Mouse (Mus musculus) T-helper 17 cell (primary cell): ENCODE data around the gene Braf.
"Not testable (repeated sequence)": the region's sequence is repeated elsewhere in the genome, so short reads cannot be mapped to it uniquely, and the experiment has no call there.

Source experiments
- in situ Hi-C, 2 experiments: fragments of 300-600 bp; cut with MboI, MseI; formaldehyde crosslinking; loops; 1 replicate in 1 of 2; 2 replicates in 1 of 2; pipeline ENCODE4 v1.15.1; 2025; ENCODE audit warnings: high pct_unique_total_duplicates in 2 of 2

Gene Braf

GRCm38 (mm10) chr6:39724866-39725711 is at the start of gene Braf:
Braf (minus strand) TSS chr6:39725463.
- in situ Hi-C loops, result loop anchor here (5.0 to 25.0 kb wide), 2 partner anchors 133 to 712 kb away; partner anchors contain the start of genes Ndufb2 (in 2 of the 2), E330009J07Rik (in 1 of the 2) and Wee2 (in 1 of the 2)

- in situ Hi-C loops, result loop anchor here (5.0 to 25.0 kb wide), 3 partner anchors 43 to 1513 kb away; partner anchors contain the start of gene D630045J12Rik (in 1 of the 2)
Measured at GRCm38 (mm10) chr6:39775029-39775428, 49.8 kb upstream of the Braf start.

GRCm38 (mm10) chr6:39757229-39757628 is 32.0 kb upstream of the Braf start:
- in situ Hi-C loops, result no loop called here

- in situ Hi-C loops, result no loop called here
Measured at GRCm38 (mm10) chr6:39749881-39750280, 24.6 kb upstream of the Braf start.

- in situ Hi-C loops, result no loop called here
Measured at GRCm38 (mm10) chr6:39747094-39747493, 21.8 kb upstream of the Braf start.

- in situ Hi-C loops, result no loop called here
Measured at GRCm38 (mm10) chr6:39745456-39745855, 20.2 kb upstream of the Braf start.

GRCm38 (mm10) chr6:39739698-39740097 is 14.4 kb upstream of the Braf start:
- in situ Hi-C loops, result not testable (repeated sequence)

- in situ Hi-C loops, result loop anchor here (5.0 kb wide), 1 partner anchor 136 kb away; the partner anchor contains the start of gene Ndufb2 (in 2 of the 2)
Measured at GRCm38 (mm10) chr6:39728095-39728494, 2.8 kb upstream of the Braf start.

GRCm38 (mm10) chr6:39726149-39726548 is 886 bp upstream of the Braf start:
- in situ Hi-C loops, result loop anchor here (5.0 kb wide), 1 partner anchor 134 kb away; the partner anchor contains the start of gene Ndufb2 (in 2 of the 2)

GRCm38 (mm10) chr6:39724542-39724865 is 759 bp downstream of the Braf start:
- in situ Hi-C loops, result loop anchor here in 1 of 2 experiments (25.0 kb wide), 1 partner anchor 713 kb away; the partner anchor contains the start of genes E330009J07Rik and Wee2

GRCm38 (mm10) chr6:39724071-39724470 is 1.2 kb downstream of the Braf start:
- in situ Hi-C loops, result loop anchor here in 1 of 2 experiments (25.0 kb wide), 1 partner anchor 713 kb away; the partner anchor contains the start of genes E330009J07Rik and Wee2

- in situ Hi-C loops, result loop anchor here in 1 of 2 experiments (25.0 kb wide), 1 partner anchor 719 kb away; the partner anchor contains the start of genes E330009J07Rik and Wee2
Measured at GRCm38 (mm10) chr6:39718567-39718966, 6.7 kb downstream of the Braf start.

- in situ Hi-C loops, result loop anchor here in 1 of 2 experiments (25.0 kb wide), 1 partner anchor 720 kb away; the partner anchor contains the start of genes E330009J07Rik and Wee2
Measured at GRCm38 (mm10) chr6:39717049-39717448, 8.2 kb downstream of the Braf start.

GRCm38 (mm10) chr6:39714341-39714740 is 10.9 kb downstream of the Braf start:
- in situ Hi-C loops, result loop anchor here in 1 of 2 experiments (25.0 kb wide), 1 partner anchor 723 kb away; the partner anchor contains the start of genes E330009J07Rik and Wee2

GRCm38 (mm10) chr6:39713399-39713798 is 11.9 kb downstream of the Braf start:
- in situ Hi-C loops, result loop anchor here in 1 of 2 experiments (25.0 kb wide), 1 partner anchor 724 kb away; the partner anchor contains the start of genes E330009J07Rik and Wee2

GRCm38 (mm10) chr6:39705625-39706024 is 19.6 kb downstream of the Braf start:
- in situ Hi-C loops, result loop anchor here in 1 of 2 experiments (25.0 kb wide), 1 partner anchor 732 kb away; the partner anchor contains the start of genes E330009J07Rik and Wee2

GRCm38 (mm10) chr6:39693126-39693525 is 32.1 kb downstream of the Braf start:
- in situ Hi-C loops, result loop anchor here in 1 of 2 experiments (5.0 kb wide), 1 partner anchor 89 kb away; no protein-coding TSS in a partner anchor

- in situ Hi-C loops, result not testable (repeated sequence)
Measured at GRCm38 (mm10) chr6:39686839-39687238, 38.4 kb downstream of the Braf start.

GRCm38 (mm10) chr6:39681795-39682194 is 43.5 kb downstream of the Braf start:
- in situ Hi-C loops, result no loop called here

GRCm38 (mm10) chr6:39680524-39680923 is 44.7 kb downstream of the Braf start:
- in situ Hi-C loops, result no loop called here

GRCm38 (mm10) chr6:39678241-39678640 is 47.0 kb downstream of the Braf start:
- in situ Hi-C loops, result no loop called here

GRCm38 (mm10) chr6:39675081-39675480 is 50.2 kb downstream of the Braf start:
- in situ Hi-C loops, result no loop called here
